Mouse (Mus musculus) neutrophil, adult 83 days (primary cell): Measurements from ENCODE around the gene Pxylp1. TPM values are rescaled to one million over a fixed set of nuclear protein-coding genes. Genes with fewer than 3 reads are reported as not detected.

ENCODE experiments used
- total RNA-seq, 2 experiments: library from RNA; stranded (reverse); gene quantifications; one replicate each; pipeline ENCODE4 v1.2.4; 2023

The Pxylp1 gene
- total RNA-seq: 10 to 100 TPM; 87.6 to 97.5 TPM

GRCm38 (mm10) chr9:96892546-96892945 is at the start of gene Pxylp1:
Pxylp1 (minus strand) TSS chr9:96892669.

Other genes starting within 250 kb of the Pxylp1 start
- 10 to 100 TPM; 13.4 to 16.2 TPM for gene Zbtb38, start 139.8 kb downstream of the Pxylp1 start, total RNA-seq
- gene Spsb4, start 126.2 kb upstream of the Pxylp1 start, total RNA-seq: 1 to 10 TPM; 2.1 to 2.6 TPM
- gene Slc25a36, start 218.5 kb upstream of the Pxylp1 start, total RNA-seq: 10 to 100 TPM; 29.2 to 33.8 TPM